Mouse (Mus musculus): ENCODE data around the gene Adat1. TPM values are rescaled to one million over a fixed set of nuclear protein-coding genes. Genes with fewer than 3 reads are reported as not detected.

The Adat1 gene
- total and polyA plus RNA-seq, 2 experiments = 2.7 to 2.8 TPM

GRCm38 (mm10) chr8:111982116-111982515, 10.0 kb downstream of the Adat1 start:
- Histone ChIP-seq H3K79me2 (ENCODE audit: control insufficient read depth, insufficient read depth, low read length) (no peaks in the 10 kb centered on the region), H3K27ac (replicated peaks; ENCODE audit: insufficient read depth, low read depth, low read length) (no peak overlapping the region), H3K4me1 (ENCODE audit: control insufficient read depth, insufficient read depth, low read length) (no peaks in the 10 kb centered on the region), H3K27me3 (ENCODE audit: control insufficient read depth, insufficient read depth, low read length) (no peaks in the 10 kb centered on the region), H3K36me3 (ENCODE audit: control insufficient read depth, insufficient read depth, low read length) (peaks cover 7% of the 10 kb centered on the region), H3K9ac (ENCODE audit: low read depth, low read length) (no peak overlapping the region), H3K4me3 (ENCODE audit: insufficient read depth, low read depth, low read length) (no peak overlapping the region)
- TF ChIP-seq POLR2A (IDR thresholded peaks at IDR 0.05; ENCODE audit: extremely low read depth, insufficient read depth, low read length) = no peak
- TF ChIP-seq CTCF (IDR thresholded peaks at IDR 0.05; ENCODE audit: low read depth, low read length) = 0 out of 2 replicates have a peak, but pooled peaks have one; percentile 20
- 74% methylated on average over 7 of the region's 7 CpGs for WGBS
- DNase-seq (ENCODE audit: extremely low read depth, low read depth, low spot score) = no peak

GRCm38 (mm10) chr8:111978147-111978546, 14.0 kb downstream of the Adat1 start:
- 57% methylated on average over 10 of the region's 10 CpGs for WGBS

GRCm38 (mm10) chr8:111976326-111976725, 15.8 kb downstream of the Adat1 start:
- Histone ChIP-seq H3K4me1 (ENCODE audit: control insufficient read depth, insufficient read depth, low read length) (peaks cover 4% of the 10 kb centered on the region), H3K27me3 (ENCODE audit: control insufficient read depth, insufficient read depth, low read length) (no peaks in the 10 kb centered on the region), H3K36me3 (ENCODE audit: control insufficient read depth, insufficient read depth, low read length) (no peaks in the 10 kb centered on the region; the same call in 1 of the 2 replicates), H3K9ac (ENCODE audit: low read depth, low read length) (no peak overlapping the region), H3K27ac (replicated peaks; ENCODE audit: insufficient read depth, low read depth, low read length) (peak overlapping the region; percentile 37), H3K4me3 (ENCODE audit: insufficient read depth, low read depth, low read length) (no peak overlapping the region), H3K79me2 (ENCODE audit: control insufficient read depth, insufficient read depth, low read length) (no peaks in the 10 kb centered on the region)
- peak; percentile 48 for DNase-seq (ENCODE audit: extremely low read depth, low read depth, low spot score)
- WGBS = 75% methylated on average over 2 of the region's 2 CpGs
- no peak for TF ChIP-seq POLR2A (IDR thresholded peaks at IDR 0.05; ENCODE audit: extremely low read depth, insufficient read depth, low read length)
- no peak for TF ChIP-seq CTCF (IDR thresholded peaks at IDR 0.05; ENCODE audit: low read depth, low read length)

More at GRCm38 (mm10) chr8:111978147-111978546, 14.0 kb downstream of the Adat1 start:
- TF ChIP-seq POLR2A (IDR thresholded peaks at IDR 0.05; ENCODE audit: extremely low read depth, insufficient read depth, low read length) (no peak), CTCF (IDR thresholded peaks at IDR 0.05; ENCODE audit: low read depth, low read length) (no peak)
- no peak overlapping the region for H3K27ac ChIP-seq (replicated peaks; ENCODE audit: insufficient read depth, low read depth, low read length)
- H3K36me3 ChIP-seq (ENCODE audit: control insufficient read depth, insufficient read depth, low read length) = no peaks in the 10 kb centered on the region; the same call in 1 of the 2 replicates
- H3K9ac ChIP-seq (ENCODE audit: low read depth, low read length) = no peak overlapping the region
- H3K4me3 ChIP-seq (ENCODE audit: insufficient read depth, low read depth, low read length) = no peak overlapping the region
- H3K27me3 ChIP-seq (ENCODE audit: control insufficient read depth, insufficient read depth, low read length) = no peaks in the 10 kb centered on the region
- H3K79me2 ChIP-seq (ENCODE audit: control insufficient read depth, insufficient read depth, low read length) = no peaks in the 10 kb centered on the region
- no peak for DNase-seq (ENCODE audit: extremely low read depth, low read depth, low spot score)
- peaks cover 4% of the 10 kb centered on the region for H3K4me1 ChIP-seq (ENCODE audit: control insufficient read depth, insufficient read depth, low read length)

GRCm38 (mm10) chr8:111975706-111976105, 16.4 kb downstream of the Adat1 start:
- DNase-seq (ENCODE audit: extremely low read depth, low read depth, low spot score) = peak; percentile 58
- no peaks in the 10 kb centered on the region for H3K27me3 ChIP-seq (ENCODE audit: control insufficient read depth, insufficient read depth, low read length)
- H3K4me1 ChIP-seq (ENCODE audit: control insufficient read depth, insufficient read depth, low read length) = peaks cover 4% of the 10 kb centered on the region
- H3K36me3 ChIP-seq (ENCODE audit: control insufficient read depth, insufficient read depth, low read length) = no peaks in the 10 kb centered on the region; the same call in 1 of the 2 replicates
- H3K4me3 ChIP-seq (ENCODE audit: insufficient read depth, low read depth, low read length) = no peak overlapping the region
- 37% methylated on average over 2 of the region's 2 CpGs for WGBS
- no peaks in the 10 kb centered on the region for H3K79me2 ChIP-seq (ENCODE audit: control insufficient read depth, insufficient read depth, low read length)
- H3K27ac ChIP-seq (replicated peaks; ENCODE audit: insufficient read depth, low read depth, low read length) = 0 out of 2 replicates have a peak overlapping the region, but pooled peaks have one; percentile 37
- TF ChIP-seq POLR2A (IDR thresholded peaks at IDR 0.05; ENCODE audit: extremely low read depth, insufficient read depth, low read length) (no peak), CTCF (IDR thresholded peaks at IDR 0.05; ENCODE audit: low read depth, low read length) (no peak)
- H3K9ac ChIP-seq (ENCODE audit: low read depth, low read length) = no peak overlapping the region

- no peak overlapping the region for H3K9ac ChIP-seq (ENCODE audit: low read depth, low read length)
- no peak for DNase-seq (ENCODE audit: extremely low read depth, low read depth, low spot score)
- no peak for TF ChIP-seq POLR2A (IDR thresholded peaks at IDR 0.05; ENCODE audit: extremely low read depth, insufficient read depth, low read length)
- TF ChIP-seq CTCF (IDR thresholded peaks at IDR 0.05; ENCODE audit: low read depth, low read length) = no peak
- H3K4me1 ChIP-seq (ENCODE audit: control insufficient read depth, insufficient read depth, low read length) = peaks cover 4% of the 10 kb centered on the region
- H3K36me3 ChIP-seq (ENCODE audit: control insufficient read depth, insufficient read depth, low read length) = no peaks in the 10 kb centered on the region
- 97% methylated on average over 12 of the region's 12 CpGs for WGBS
- no peak overlapping the region for H3K27ac ChIP-seq (replicated peaks; ENCODE audit: insufficient read depth, low read depth, low read length)
- H3K27me3 ChIP-seq (ENCODE audit: control insufficient read depth, insufficient read depth, low read length) = no peaks in the 10 kb centered on the region
- no peaks in the 10 kb centered on the region for H3K79me2 ChIP-seq (ENCODE audit: control insufficient read depth, insufficient read depth, low read length)
- H3K4me3 ChIP-seq (ENCODE audit: insufficient read depth, low read depth, low read length) = no peak overlapping the region
These were observed 18.0 kb downstream of the Adat1 start for GRCm38 (mm10) chr8:111974138-111974537.

- no peak for TF ChIP-seq CTCF (IDR thresholded peaks at IDR 0.05; ENCODE audit: low read depth, low read length)
- no peak for TF ChIP-seq POLR2A (IDR thresholded peaks at IDR 0.05; ENCODE audit: extremely low read depth, insufficient read depth, low read length)
- no peaks in the 10 kb centered on the region for H3K27me3 ChIP-seq (ENCODE audit: control insufficient read depth, insufficient read depth, low read length)
- H3K36me3 ChIP-seq (ENCODE audit: control insufficient read depth, insufficient read depth, low read length) = no peaks in the 10 kb centered on the region
- 78% methylated on average over 5 of the region's 5 CpGs for WGBS
- H3K4me1 ChIP-seq (ENCODE audit: control insufficient read depth, insufficient read depth, low read length) = no peaks in the 10 kb centered on the region
- DNase-seq (ENCODE audit: extremely low read depth, low read depth, low spot score) = no peak
- H3K9ac ChIP-seq (ENCODE audit: low read depth, low read length) = no peak overlapping the region
- H3K27ac ChIP-seq (replicated peaks; ENCODE audit: insufficient read depth, low read depth, low read length) = no peak overlapping the region
- H3K4me3 ChIP-seq (ENCODE audit: insufficient read depth, low read depth, low read length) = no peak overlapping the region
- H3K79me2 ChIP-seq (ENCODE audit: control insufficient read depth, insufficient read depth, low read length) = no peaks in the 10 kb centered on the region
These were observed 23.1 kb downstream of the Adat1 start for GRCm38 (mm10) chr8:111968991-111969390.
